Mouse (Mus musculus) heart, adult 9 months (tissue): ENCODE results near the gene Braf.

ENCODE experiments used
- DNase-seq, 2 experiments: peaks; one replicate each; pipeline ENCODE4 v3.0.0; 2022; ENCODE audit warnings: low spot score in 2 of 2

Gene Braf

DNA sequence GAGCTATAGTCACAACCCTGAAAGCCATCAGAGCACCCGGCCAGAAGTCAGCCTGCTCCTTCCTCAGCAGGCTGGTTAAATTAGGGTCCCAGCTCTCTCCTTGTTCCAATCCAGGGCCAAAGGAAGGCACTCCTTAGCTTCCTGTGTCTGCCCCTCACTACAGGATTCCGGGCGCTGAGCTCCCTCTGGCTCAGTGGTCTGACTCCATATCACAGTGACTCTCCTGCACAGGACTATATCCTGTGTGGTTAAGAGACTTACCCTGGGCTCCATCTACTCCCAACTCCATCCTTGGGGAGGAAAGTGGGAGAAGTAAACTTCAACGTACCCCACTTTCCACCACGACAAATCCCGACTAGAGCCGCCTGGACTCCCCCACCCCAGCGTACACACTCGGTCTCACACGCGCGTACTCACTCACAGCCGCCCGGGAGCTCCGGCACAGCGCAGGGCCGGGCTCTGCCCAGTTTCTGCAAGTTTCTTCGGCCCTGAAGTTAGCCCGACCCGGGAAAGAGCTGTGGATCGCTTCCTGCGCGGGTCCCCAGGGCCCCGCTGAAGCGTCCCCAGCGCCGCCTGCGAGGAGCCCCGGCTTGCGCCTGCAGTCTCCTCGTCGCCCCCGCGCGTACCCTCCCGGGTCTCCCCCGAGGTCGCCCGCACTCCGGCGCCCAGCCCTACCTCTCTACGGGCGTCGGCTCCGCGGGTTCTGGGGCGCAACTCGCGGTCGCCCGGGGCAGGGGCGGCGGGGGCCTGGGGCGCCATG, 168.2 kb downstream of the Braf start:
- DNase-seq: peak in 1 of 2 experiments; percentile 41

DNA sequence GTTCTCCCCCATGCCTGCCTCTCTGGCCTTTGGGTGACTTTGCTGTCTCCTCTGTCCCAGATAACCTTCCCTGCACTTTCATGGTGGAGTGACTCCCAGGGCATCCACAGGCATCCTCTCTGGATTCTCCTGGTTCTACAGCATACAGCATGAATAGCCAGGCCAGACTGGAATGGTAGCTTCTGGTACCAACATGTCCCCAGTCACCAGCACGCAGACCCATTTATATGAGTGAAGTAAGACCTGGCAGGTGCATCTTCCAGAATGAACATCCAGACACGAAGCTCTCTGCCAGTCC, 169.7 kb downstream of the Braf start:
- no peak for DNase-seq

- DNase-seq: peak in 1 of 2 experiments; percentile 60
These were observed 170.2 kb downstream of the Braf start for GRCm38 (mm10) chr6:39554888-39555647.
